Mouse (Mus musculus): ENCODE measurements around the gene Nkrf. TPM values are rescaled to one million over a fixed set of nuclear protein-coding genes. Genes with fewer than 3 reads are reported as not detected.
"Not testable (repeated sequence)": the region's sequence is repeated elsewhere in the genome, so short reads cannot be mapped to it uniquely, and the experiment has no call there.

Gene Nkrf
- polyA plus RNA-seq, 1 experiment from 2014 or later: 13.6 TPM

GRCm38 (mm10) chrX:36903115-36903768 is 543 bp upstream of the Nkrf start:
- peak overlapping the region; percentile 55 for H3K4me2 ChIP-seq
- H3K4me1 ChIP-seq (replicated peaks): 0 out of 2 replicates have a peak, but pooled peaks cover 11% of the 10 kb centered on the region
- peak; percentile 92 for ATAC-seq (ENCODE audit: low read depth)
- no peaks in the 10 kb centered on the region for H3K36me3 ChIP-seq
- peak overlapping the region; percentile 88 for H3K27ac ChIP-seq (replicated peaks)
- no peaks in the 10 kb centered on the region for H3K27me3 ChIP-seq
- H3K4me3 ChIP-seq: peak overlapping the region; percentile 56
- WGBS: 16% methylated on average over 31 of the region's 32 CpGs
- peak overlapping the region; percentile 81 for H3K9ac ChIP-seq
- H3K9me3 ChIP-seq: no peaks in the 10 kb centered on the region

DNA sequence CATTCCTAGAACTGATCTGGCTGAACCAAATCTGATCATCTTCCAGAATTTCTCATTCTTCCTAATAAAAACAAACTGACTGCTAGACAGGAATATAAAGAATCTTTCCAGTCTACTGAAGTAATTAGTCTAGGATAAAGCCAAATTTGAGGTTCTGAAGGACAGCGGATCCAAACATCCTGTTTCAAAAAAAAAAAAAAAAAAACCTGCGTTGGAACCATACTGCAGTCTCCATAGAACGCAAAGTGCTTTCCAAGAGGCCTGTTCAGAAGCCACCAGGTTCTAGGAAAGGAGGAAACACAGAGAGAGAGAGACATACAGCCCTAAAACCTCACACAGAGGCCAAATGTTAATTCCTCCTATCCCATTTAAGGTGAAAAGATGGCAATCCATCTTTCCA is 1.0 kb downstream of the Nkrf start:
- Histone ChIP-seq H3K27ac (replicated peaks) (peak overlapping the region; percentile 88), H3K36me3 (no peaks in the 10 kb centered on the region)

GRCm38 (mm10) chrX:36898931-36899330 is 3.8 kb downstream of the Nkrf start:
- ATAC-seq (ENCODE audit: low read depth); H3K9me3 ChIP-seq; H3K36me3 ChIP-seq; H3K4me2 ChIP-seq; H3K27me3 ChIP-seq; H3K27ac ChIP-seq (replicated peaks); H3K4me3 ChIP-seq; H3K9ac ChIP-seq: not testable (repeated sequence)
- WGBS: 42% methylated on average over 1 of the region's 1 CpGs
- 0 out of 2 replicates have a peak, but pooled peaks cover 11% of the 10 kb centered on the region for H3K4me1 ChIP-seq (replicated peaks)

More for the DNA sequence above, 1.0 kb downstream of the Nkrf start:
- peak overlapping the region; percentile 55 for H3K4me2 ChIP-seq
- 0 out of 2 replicates have a peak, but pooled peaks cover 11% of the 10 kb centered on the region for H3K4me1 ChIP-seq (replicated peaks)
- ATAC-seq (ENCODE audit: low read depth): no peak
- peak overlapping the region; percentile 56 for H3K4me3 ChIP-seq
- WGBS: 21% methylated on average over 3 of the region's 3 CpGs
- H3K9ac ChIP-seq: peak overlapping the region; percentile 81
- H3K27me3 ChIP-seq: no peaks in the 10 kb centered on the region
- H3K9me3 ChIP-seq: no peaks in the 10 kb centered on the region

GRCm38 (mm10) chrX:36884719-36885118 is 18.0 kb downstream of the Nkrf start:
- Histone ChIP-seq H3K9ac (no peak overlapping the region), H3K4me3 (no peak overlapping the region), H3K9me3 (no peaks in the 10 kb centered on the region), H3K4me2 (no peak overlapping the region), H3K4me1 (replicated peaks) (no peaks in the 10 kb centered on the region), H3K36me3 (peaks cover 20% of the 10 kb centered on the region), H3K27ac (replicated peaks) (no peak overlapping the region), H3K27me3 (no peaks in the 10 kb centered on the region)
- 85% methylated on average over 1 of the region's 1 CpGs for WGBS
- no peak for ATAC-seq (ENCODE audit: low read depth)

DNA sequence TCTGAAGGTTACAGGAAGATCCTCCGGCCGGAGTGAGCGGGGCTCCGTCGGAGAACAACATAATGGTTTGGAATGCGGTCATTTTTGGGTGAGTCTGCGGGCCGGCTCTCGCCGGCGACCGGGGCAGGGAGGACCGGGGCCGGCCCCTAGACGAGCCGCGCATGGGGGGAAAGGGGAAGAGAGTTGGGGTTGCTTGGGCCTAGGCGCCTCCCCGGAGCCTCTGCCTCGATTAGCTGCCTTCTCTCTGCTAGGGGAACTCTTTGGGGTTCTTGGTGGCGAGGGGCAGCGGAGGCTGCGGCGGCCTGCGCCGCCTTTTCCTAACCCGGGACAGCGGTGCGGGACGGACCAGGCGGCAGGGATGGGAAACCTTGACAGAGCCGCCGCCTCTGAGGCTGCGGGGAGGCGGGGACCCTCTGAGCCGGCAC is 28.0 kb downstream of the Nkrf start:
- no peaks in the 10 kb centered on the region for H3K36me3 ChIP-seq
- no peaks in the 10 kb centered on the region for H3K9me3 ChIP-seq
- peaks cover 7% of the 10 kb centered on the region for H3K4me1 ChIP-seq (replicated peaks)
- H3K27me3 ChIP-seq: no peaks in the 10 kb centered on the region
- WGBS: 15% methylated on average over 36 of the region's 36 CpGs
- peak; percentile 21 for ATAC-seq (ENCODE audit: low read depth)
- peak overlapping the region; percentile 62 for H3K4me2 ChIP-seq
- H3K4me3 ChIP-seq: peak overlapping the region; percentile 70
- peak overlapping the region; percentile 85 for H3K9ac ChIP-seq
- H3K27ac ChIP-seq (replicated peaks): peak overlapping the region; percentile 82

- H3K4me2 ChIP-seq: peak overlapping the region; percentile 62
- ATAC-seq (ENCODE audit: low read depth): peak; percentile 98
- peak overlapping the region; percentile 82 for H3K27ac ChIP-seq (replicated peaks)
- H3K9ac ChIP-seq: peak overlapping the region; percentile 85
- no peaks in the 10 kb centered on the region for H3K9me3 ChIP-seq
- H3K4me3 ChIP-seq: peak overlapping the region; percentile 70
- 17% methylated on average over 57 of the region's 57 CpGs for WGBS
- H3K4me1 ChIP-seq (replicated peaks): peaks cover 7% of the 10 kb centered on the region
- H3K27me3 ChIP-seq: no peaks in the 10 kb centered on the region
- H3K36me3 ChIP-seq: no peaks in the 10 kb centered on the region
These were observed 28.5 kb downstream of the Nkrf start for GRCm38 (mm10) chrX:36874178-36874696.

- ATAC-seq (ENCODE audit: low read depth): peak; percentile 40
- H3K36me3 ChIP-seq: no peaks in the 10 kb centered on the region
- 22% methylated on average over 8 of the region's 8 CpGs for WGBS
These were observed 28.9 kb downstream of the Nkrf start, which contains the start of the genes Ube2a and C330007P06Rik for GRCm38 (mm10) chrX:36873765-36874164. TSS of gene Ube2a (plus strand) at chrX:36873900. TSS of gene C330007P06Rik (minus strand) at chrX:36874111.

GRCm38 (mm10) chrX:36870372-36870771 is 32.3 kb downstream of the Nkrf start:
- WGBS: 84% methylated on average over 3 of the region's 3 CpGs
- H3K4me3 ChIP-seq: no peak overlapping the region
- no peak for ATAC-seq (ENCODE audit: low read depth)
- H3K27me3 ChIP-seq: no peaks in the 10 kb centered on the region
- H3K4me1 ChIP-seq (replicated peaks): peaks cover 3% of the 10 kb centered on the region
- no peak overlapping the region for H3K27ac ChIP-seq (replicated peaks)
- H3K9me3 ChIP-seq: no peaks in the 10 kb centered on the region
- H3K36me3 ChIP-seq: no peaks in the 10 kb centered on the region
- H3K4me2 ChIP-seq: no peak overlapping the region
- no peak overlapping the region for H3K9ac ChIP-seq

More at GRCm38 (mm10) chrX:36873765-36874164, 28.9 kb downstream of the Nkrf start, which contains the start of the genes Ube2a and C330007P06Rik:
- Histone ChIP-seq H3K9me3 (no peaks in the 10 kb centered on the region), H3K4me1 (replicated peaks) (peaks cover 7% of the 10 kb centered on the region), H3K27ac (replicated peaks) (peak within 1 kb of the TSS; percentile 82), H3K4me2 (peak within 1 kb of the TSS; percentile 62), H3K9ac (peak within 1 kb of the TSS; percentile 85), H3K27me3 (no peaks in the 10 kb centered on the region), H3K4me3 (peak within 1 kb of the TSS; percentile 70)

DNA sequence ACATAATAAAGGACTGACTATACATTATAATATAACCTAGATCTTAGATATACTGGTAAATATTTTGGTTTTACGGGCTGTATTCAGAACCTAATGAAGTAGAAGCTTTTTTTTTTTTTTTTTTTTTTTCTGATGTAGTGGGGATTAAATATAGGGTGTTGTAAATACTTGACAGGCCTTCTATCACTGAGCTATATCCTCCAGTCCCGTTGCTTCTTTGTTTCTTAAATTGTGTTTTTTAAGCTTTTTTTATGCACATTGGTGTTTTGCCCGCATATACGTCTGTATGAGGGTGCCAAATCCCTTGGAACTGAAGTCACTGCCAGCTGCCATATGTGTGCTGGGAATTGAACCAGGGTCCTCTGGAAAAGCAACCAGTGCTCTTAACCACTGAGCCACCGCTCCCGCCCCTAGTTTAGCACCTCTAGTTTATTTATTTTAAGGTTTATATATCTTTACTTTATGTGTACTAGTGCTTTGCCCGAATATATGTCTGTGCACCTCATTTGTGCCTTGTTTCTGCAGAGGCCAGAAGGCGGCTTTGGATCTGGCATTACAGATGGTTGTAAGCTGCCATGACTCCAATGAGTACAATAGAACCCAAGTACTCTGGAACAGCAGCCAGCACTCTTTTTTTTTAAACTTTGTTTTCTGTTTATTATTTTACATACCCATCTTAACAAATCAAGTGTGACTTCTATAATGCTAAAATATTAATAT is 37.9 kb downstream of the Nkrf start:
- H3K4me3 ChIP-seq: peak overlapping the region; percentile 43
- no peak for ATAC-seq (ENCODE audit: low read depth)
- H3K27ac ChIP-seq (replicated peaks): no peak overlapping the region
- H3K36me3 ChIP-seq: no peaks in the 10 kb centered on the region
- H3K4me1 ChIP-seq (replicated peaks): peaks cover 10% of the 10 kb centered on the region
- H3K9ac ChIP-seq: 0 out of 2 replicates have a peak overlapping the region, but pooled peaks have one; percentile 38
- no peaks in the 10 kb centered on the region for H3K9me3 ChIP-seq
- H3K4me2 ChIP-seq: peak overlapping the region; percentile 55
- H3K27me3 ChIP-seq: no peaks in the 10 kb centered on the region
- WGBS: 57% methylated on average over 8 of the region's 8 CpGs

- Histone ChIP-seq H3K36me3 (no peaks in the 10 kb centered on the region), H3K4me1 (replicated peaks) (peaks cover 10% of the 10 kb centered on the region), H3K27ac (replicated peaks) (no peak overlapping the region; the same call in 1 of the 2 replicates), H3K9ac (peak overlapping the region; percentile 64), H3K4me2 (peak overlapping the region; percentile 55), H3K9me3 (no peaks in the 10 kb centered on the region), H3K4me3 (peak overlapping the region; percentile 43), H3K27me3 (no peaks in the 10 kb centered on the region)
- ATAC-seq (ENCODE audit: low read depth): peak; percentile 92
- WGBS: 14% methylated on average over 43 of the region's 44 CpGs
These were observed 38.7 kb downstream of the Nkrf start for GRCm38 (mm10) chrX:36863766-36864608.

DNA sequence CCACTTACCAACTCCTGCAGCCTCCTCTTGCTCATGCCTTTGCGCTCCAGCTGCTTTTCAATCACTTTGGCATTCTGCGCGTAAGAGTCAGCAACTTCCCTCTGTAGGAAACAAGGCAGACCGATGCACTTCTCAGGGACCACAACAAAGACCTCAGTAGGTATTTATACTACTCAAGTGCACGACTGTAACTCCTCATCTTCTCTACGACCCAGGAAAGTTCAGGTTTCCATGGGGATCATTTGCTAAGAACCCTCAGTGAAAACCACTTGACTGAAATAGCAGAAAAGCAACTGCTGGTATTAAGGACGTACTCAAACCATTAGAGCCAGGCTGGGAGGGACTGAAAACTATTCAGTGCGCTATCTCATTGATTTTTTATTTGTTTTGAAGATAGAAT is 50.1 kb downstream of the Nkrf start:
- no peak overlapping the region for H3K27ac ChIP-seq (replicated peaks)
- H3K4me2 ChIP-seq: no peak overlapping the region
- no peaks in the 10 kb centered on the region for H3K9me3 ChIP-seq
- 87% methylated on average over 8 of the region's 8 CpGs for WGBS
- 0 out of 2 replicates have a peak, but pooled peaks cover 11% of the 10 kb centered on the region for H3K36me3 ChIP-seq
- H3K4me3 ChIP-seq: no peak overlapping the region
- no peaks in the 10 kb centered on the region for H3K27me3 ChIP-seq
- H3K4me1 ChIP-seq (replicated peaks): no peaks in the 10 kb centered on the region
- no peak overlapping the region for H3K9ac ChIP-seq
- ATAC-seq (ENCODE audit: low read depth): no peak
